Mouse (Mus musculus) stomach, postnatal 0 days (tissue): ENCODE measurements around the gene Macc1.

Source experiments
- CTCF ChIP-seq: IDR thresholded peaks from 2 replicates; pipeline ENCODE4 v1.5.1; 2016; ENCODE audit warnings: antibody characterized with exemption, low read depth, mild to moderate bottlenecking, moderate library complexity
- EP300 ChIP-seq: optimal IDR thresholded peaks from 2 replicates; pipeline ENCODE3; 2016; ENCODE audit warnings: antibody characterized with exemption

DNA sequence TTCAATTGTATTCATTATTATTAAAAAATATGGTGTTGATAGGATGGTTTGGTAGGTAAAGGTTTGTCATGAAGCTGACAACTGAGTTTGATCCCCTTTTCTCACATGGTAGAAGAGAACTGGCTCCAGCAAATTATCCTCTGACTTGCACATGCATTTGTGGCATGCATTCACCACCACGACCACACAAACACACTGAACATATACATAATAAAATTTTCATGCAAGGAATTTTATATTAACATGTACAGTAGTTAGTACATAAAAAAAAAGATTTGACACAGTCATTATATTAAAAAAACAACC, 150.8 kb downstream of the Macc1 start:
- TF ChIP-seq CTCF (no peak), EP300 (no peak)
